Mouse (Mus musculus) megakaryocyte, embryonic 14.5 days (primary cell): ENCODE measurements around the gene Ptprn2.

ENCODE experiments used
- FLI1 ChIP-seq: IDR thresholded peaks from 2 replicates; pipeline ENCODE4 v1.6.1; 2012; ENCODE audit warnings: low read length, inconsistent platforms, mixed read lengths
- GATA1 ChIP-seq: IDR thresholded peaks from 3 replicates; pipeline ENCODE4 v1.6.1; 2012; ENCODE audit warnings: mixed read lengths, low read length, inconsistent platforms, borderline replicate concordance

- TF ChIP-seq GATA1 (no peak), FLI1 (no peak)
Measured at GRCm38 (mm10) chr12:117239927-117240715, 754.6 kb downstream of the Ptprn2 start.
